8 mouse cellular contexts compared by ENCODE assay signal in the genomic region with DNA sequence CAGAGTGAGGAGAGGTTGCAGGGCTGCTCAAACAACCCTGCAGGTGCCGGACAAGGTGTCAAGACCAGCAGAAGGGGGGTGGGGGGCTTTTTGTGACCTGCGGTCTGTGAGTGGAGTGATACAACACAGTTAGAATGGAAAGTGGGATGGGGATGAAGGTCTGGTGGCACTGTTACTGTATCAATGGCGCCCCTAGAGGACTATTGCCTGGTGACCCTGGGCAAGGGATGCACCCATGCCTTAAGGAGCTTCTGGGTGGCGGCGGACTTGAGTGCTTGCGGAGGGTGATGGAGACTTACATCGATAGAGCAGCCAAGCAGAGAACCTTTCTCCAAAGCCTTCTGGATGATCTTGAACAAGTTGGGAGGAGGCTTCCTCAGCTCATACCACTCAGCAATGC. TPM values are rescaled to one million over a fixed set of nuclear protein-coding genes. Genes with fewer than 3 reads are reported as not detected.
DNase-seq lines count a peak whose midpoint lies in the region; ATAC-seq and TF ChIP-seq lines count a peak whose summit lies in the region.

No protein-coding gene starts in this region.

- peaks cover 17% of the 10 kb centered on the region for H3K4me1 ChIP-seq in heart, postnatal 0 days (ENCODE audit: control insufficient read depth, insufficient read depth)
- H3K4me1 ChIP-seq in cortical plate, adult 2 months (ENCODE audit: control insufficient read depth, insufficient read depth, low read length), result peaks cover 2% of the 10 kb centered on the region; the same call in 1 of the 2 replicates
- H3K4me1 ChIP-seq in limb, embryonic 15.5 days, result peaks cover 23% of the 10 kb centered on the region

- WGBS in heart, postnatal 0 days, result 70% methylated on average over 7 of the region's 7 CpGs
- 84% methylated on average over 7 of the region's 7 CpGs for WGBS in limb, embryonic 15.5 days

- DNase-seq in heart, postnatal 0 days (ENCODE audit: low spot score), result no peak
- DNase-seq in heart, postnatal 4 days, result no peak
- DNase-seq in A20 (ENCODE audit: low read depth, low spot score), result peak; percentile 41
- no peak for DNase-seq in adrenal gland, adult 18-20 months (ENCODE audit: low spot score in 2 of 2)
- DNase-seq in spleen, adult 12 weeks (ENCODE audit: low spot score), result no peak

- no peak overlapping the region for H3K4me3 ChIP-seq in heart, postnatal 0 days (ENCODE audit: low read depth, low read length)
- H3K4me3 ChIP-seq in cortical plate, adult 2 months (ENCODE audit: insufficient read depth, low read length), result no peak overlapping the region
- H3K4me3 ChIP-seq in limb, embryonic 15.5 days, result no peak overlapping the region

- H3K27me3 ChIP-seq in heart, postnatal 0 days (ENCODE audit: control insufficient read depth, insufficient read depth, low read length), result no peaks in the 10 kb centered on the region
- H3K27me3 ChIP-seq in limb, embryonic 15.5 days, result no peaks in the 10 kb centered on the region

- no peak for TF ChIP-seq POLR2A in cortical plate, adult 2 months (IDR thresholded peaks at IDR 0.05; ENCODE audit: extremely low read depth, insufficient read depth, low read length)

- peak; percentile 19; the same call in 1 of the 2 replicates for TF ChIP-seq CTCF in heart, postnatal 0 days (IDR thresholded peaks at IDR 0.05; ENCODE audit: low read depth)
- 0 out of 2 replicates have a peak, but pooled peaks have one; percentile 6 for TF ChIP-seq CTCF in cortical plate, adult 2 months (IDR thresholded peaks at IDR 0.05; ENCODE audit: extremely low read depth, insufficient read depth, low read length)

- H3K36me3 ChIP-seq in heart, postnatal 0 days (replicated peaks; ENCODE audit: control insufficient read depth, insufficient read depth, low read length), result peaks cover 57% of the 10 kb centered on the region
- H3K36me3 ChIP-seq in limb, embryonic 15.5 days, result peaks cover 64% of the 10 kb centered on the region

- peak overlapping the region; percentile 69 for H3K27ac ChIP-seq in heart, postnatal 0 days (ENCODE audit: low read depth)
- H3K27ac ChIP-seq in cortical plate, adult 2 months (ENCODE audit: insufficient read depth, low read length), result no peak overlapping the region
- H3K27ac ChIP-seq in limb, embryonic 15.5 days, result peak overlapping the region; percentile 61

- H3K4me2 ChIP-seq in heart, postnatal 0 days (ENCODE audit: low read depth, low read length), result no peak overlapping the region
- H3K4me2 ChIP-seq in limb, embryonic 15.5 days, result no peak overlapping the region

- no peak for TF ChIP-seq EP300 in heart, postnatal 0 days (IDR thresholded peaks at IDR 0.05; ENCODE audit: low read depth)

- ATAC-seq in heart, postnatal 0 days (ENCODE audit: insufficient read depth, low read depth), result no peak
- no peak for ATAC-seq in limb, embryonic 15.5 days (ENCODE audit: insufficient number of reproducible peaks, low FRiP score, low TSS enrichment, low read depth)
- no peak for ATAC-seq in monocyte, adult 5-6 weeks (replicated peaks; ENCODE audit: insufficient number of reproducible peaks, low FRiP score, low TSS enrichment, poor library complexity, severe bottlenecking)

- H3K9me3 ChIP-seq in heart, postnatal 0 days (replicated peaks; ENCODE audit: control insufficient read depth, low read length), result no peaks in the 10 kb centered on the region
- H3K9me3 ChIP-seq in limb, embryonic 15.5 days, result no peaks in the 10 kb centered on the region

- H3K9ac ChIP-seq in heart, postnatal 0 days (replicated peaks; ENCODE audit: low read depth, low read length), result no peak overlapping the region
- H3K9ac ChIP-seq in limb, embryonic 15.5 days, result no peak overlapping the region

RNA-seq across cellular contexts. Expression of a gene that starts 26.8 kb away (rescaled TPM):
- 71.2 and 85.4 TPM in 2 replicates for total RNA-seq in heart, postnatal 0 days (2014; rRNA removed; ENCODE audit: low replicate concordance)
- 56.8 and 62.6 TPM in 2 replicates for polyA plus RNA-seq in heart, postnatal 0 days (2015; fragmentation: Nextera tagmentation; extraction: Ambion mirVana)
- 10 to 100 TPM; 86.6 to 89.9 TPM for total RNA-seq in heart, postnatal 4 days (2021)
- polyA plus RNA-seq in cortical plate, adult 2 months (2012; rRNA removed), result 61.4 and 63.3 TPM in 2 replicates
- 150 and 151 TPM in 2 replicates for polyA plus RNA-seq in limb, embryonic 15.5 days (2015; fragmentation: Nextera tagmentation; extraction: Ambion mirVana)
- 100 to 1,000 TPM in 1 of 2 experiments, 10 to 100 TPM in 1; 63.1 to 122 TPM for total RNA-seq in adrenal gland, adult 18-20 months (2021)
- 167 to 244 TPM (median 240 TPM) in 3 replicates for total RNA-seq in monocyte, adult 5-6 weeks (2017)
